Mouse (Mus musculus) heart, embryonic 14.5 days (tissue): ENCODE measurements around the gene Klf2. TPM values are rescaled to one million over a fixed set of nuclear protein-coding genes. Genes with fewer than 3 reads are reported as not detected.

ENCODE experiments used
- ATAC-seq: fragments of 200-750 bp; cut with Nextera tagmentation; 2 replicates; pipeline ENCODE4 v1.8.0; 2017; ENCODE audit warnings: low read depth, moderate TSS enrichment; ENCODE audit not compliant: insufficient number of reproducible peaks, insufficient read depth, low FRiP score
- H3K27ac ChIP-seq, 2 experiments: fragments of 200-500 bp in 1 of 2; fragments of 300-500 bp in 1 of 2; sonication (generic) in 1 of 2; replicated peaks in 1 of 2; 2 replicates each; pipeline ENCODE4 v1.5.1; 2012 to 2014; ENCODE audit warnings: low read depth in 2 of 2, low read length in 2 of 2, control low read depth in 1 of 2, mild to moderate bottlenecking in 1 of 2, mixed read lengths in 1 of 2; ENCODE audit not compliant: control insufficient read depth in 1 of 2, insufficient read depth in 1 of 2
- H3K27me3 ChIP-seq: fragments of 300-500 bp; sonication (generic); 2 replicates; pipeline ENCODE4 v1.6.1; 2014; ENCODE audit warnings: mild to moderate bottlenecking, low read length, control low read depth; ENCODE audit not compliant: control insufficient read depth, insufficient read depth
- H3K36me3 ChIP-seq: fragments of 300-500 bp; sonication (generic); 2 replicates; pipeline ENCODE4 v1.6.1; 2014; ENCODE audit warnings: mild to moderate bottlenecking, control low read depth, low read length, mixed read lengths; ENCODE audit not compliant: control insufficient read depth, insufficient read depth
- H3K4me1 ChIP-seq, 2 experiments: fragments of 200-500 bp in 1 of 2; fragments of 300-500 bp in 1 of 2; sonication (generic) in 1 of 2; 2 replicates each; pipeline ENCODE4 v1.6.1; 2012 to 2014; ENCODE audit warnings: low read length in 2 of 2, control low read depth in 1 of 2, mixed read lengths in 1 of 2; ENCODE audit not compliant: control insufficient read depth in 2 of 2, insufficient read depth in 2 of 2
- H3K4me2 ChIP-seq: fragments of 300-500 bp; sonication (generic); 2 replicates; pipeline ENCODE4 v1.6.1; 2014; ENCODE audit warnings: mild to moderate bottlenecking, low read length
- H3K4me3 ChIP-seq, 2 experiments: fragments of 200-500 bp in 1 of 2; fragments of 300-500 bp in 1 of 2; sonication (generic) in 1 of 2; 2 replicates each; pipeline ENCODE4 v1.5.1; 2012 to 2014; ENCODE audit warnings: low read length in 2 of 2, mild to moderate bottlenecking in 2 of 2, control low read depth in 1 of 2, low read depth in 1 of 2, moderate library complexity in 1 of 2; ENCODE audit not compliant: control insufficient read depth in 1 of 2, insufficient read depth in 1 of 2
- H3K9ac ChIP-seq: fragments of 300-500 bp; sonication (generic); 2 replicates; pipeline ENCODE4 v1.6.1; 2014; ENCODE audit warnings: mild to moderate bottlenecking, low read length
- H3K9me3 ChIP-seq: fragments of 300-500 bp; sonication (generic); 2 replicates; pipeline ENCODE4 v1.6.1; 2016; ENCODE audit warnings: low read length, control low read depth; ENCODE audit not compliant: control insufficient read depth
- WGBS: fragments of 180-500 bp; shearing (Covaris S2); extraction: QIAGEN DNeasy Blood & Tissue Kit; methylation state at CpG from one replicate; pipeline ENCODE4 v1.1.7; 2014; 5-methylcytosine and 5-hydroxymethylcytosine counted together
- polyA plus RNA-seq: library from polyadenylated mRNA; unstranded; fragments of >200 nt; fragmentation: Nextera tagmentation; extraction: Ambion mirVana; gene quantifications from 2 replicates; pipeline ENCODE4 v1.2.1, GENCODE M21; 2014

Klf2 gene
- polyA plus RNA-seq, 1 experiment from 2014 or later, result 24.1 TPM

GRCm38 (mm10) chr8:72295679-72296078, 23.2 kb upstream of the Klf2 start:
- 3% methylated on average over 8 of the region's 8 CpGs for WGBS
- Histone ChIP-seq H3K9me3 (no peaks in the 10 kb centered on the region), H3K4me2 (peak overlapping the region; percentile 34), H3K27ac (peak overlapping the region; percentile 94 to 96), H3K4me1 (peaks cover 17 to 23% of the 10 kb centered on the region in 2 experiments), H3K4me3 (no peak overlapping the region), H3K9ac (peak overlapping the region; percentile 56), H3K27me3 (no peaks in the 10 kb centered on the region), H3K36me3 (no peaks in the 10 kb centered on the region)
- ATAC-seq, result peak; percentile 95

- H3K27ac ChIP-seq, result peak overlapping the region; percentile 94 to 96
- H3K4me3 ChIP-seq, result no peak overlapping the region
- no peaks in the 10 kb centered on the region for H3K36me3 ChIP-seq
- no peaks in the 10 kb centered on the region for H3K9me3 ChIP-seq
- WGBS, result 90% methylated on average over 8 of the region's 8 CpGs
- H3K4me1 ChIP-seq, result peaks cover 20 to 23% of the 10 kb centered on the region in 2 experiments
- ATAC-seq, result no peak
- no peak overlapping the region for H3K9ac ChIP-seq
- H3K27me3 ChIP-seq, result no peaks in the 10 kb centered on the region
- H3K4me2 ChIP-seq, result no peak overlapping the region
These were observed 22.3 kb upstream of the Klf2 start for GRCm38 (mm10) chr8:72296561-72296960.

GRCm38 (mm10) chr8:72298928-72299327, 19.9 kb upstream of the Klf2 start:
- Histone ChIP-seq H3K36me3 (no peaks in the 10 kb centered on the region), H3K27me3 (no peaks in the 10 kb centered on the region), H3K4me2 (no peak overlapping the region), H3K9ac (no peak overlapping the region), H3K9me3 (no peaks in the 10 kb centered on the region), H3K27ac (no peak overlapping the region), H3K4me3 (no peak overlapping the region), H3K4me1 (peaks cover 29 to 30% of the 10 kb centered on the region in 2 experiments)
- WGBS, result 100% methylated on average over 1 of the region's 1 CpGs
- ATAC-seq, result no peak

- 75% methylated on average over 9 of the region's 9 CpGs for WGBS
- H3K27ac ChIP-seq, result peak overlapping the region; percentile 11 to 26; a peak in 3 of 4 replicates
- no peak overlapping the region for H3K4me2 ChIP-seq
- H3K36me3 ChIP-seq, result no peaks in the 10 kb centered on the region
- H3K4me1 ChIP-seq, result peaks cover 16 to 18% of the 10 kb centered on the region in 2 experiments
- H3K9ac ChIP-seq, result no peak overlapping the region
- no peaks in the 10 kb centered on the region for H3K9me3 ChIP-seq
- H3K4me3 ChIP-seq, result no peak overlapping the region
- H3K27me3 ChIP-seq, result no peaks in the 10 kb centered on the region
- ATAC-seq, result no peak
These were observed 18.0 kb upstream of the Klf2 start for GRCm38 (mm10) chr8:72300654-72301400.

- no peaks in the 10 kb centered on the region for H3K9me3 ChIP-seq
- no peak overlapping the region for H3K4me3 ChIP-seq
- H3K27me3 ChIP-seq, result no peaks in the 10 kb centered on the region
- no peak overlapping the region; a peak in 1 of 4 replicates for H3K27ac ChIP-seq
- H3K9ac ChIP-seq, result no peak overlapping the region
- no peak for ATAC-seq
- H3K36me3 ChIP-seq, result no peaks in the 10 kb centered on the region
- whole genome bisulfite sequencing, result 85% methylated on average over 5 of the region's 5 CpGs
- no peak overlapping the region for H3K4me2 ChIP-seq
- peaks cover 10 to 13% of the 10 kb centered on the region in 2 experiments for H3K4me1 ChIP-seq
These were observed 17.3 kb upstream of the Klf2 start for GRCm38 (mm10) chr8:72301497-72301896.

GRCm38 (mm10) chr8:72302986-72303612, 15.7 kb upstream of the Klf2 start:
- H3K9ac ChIP-seq, result peak overlapping the region; percentile 45; the same call in 1 of the 2 replicates
- no peak overlapping the region for H3K4me2 ChIP-seq
- peaks cover 12 to 14% of the 10 kb centered on the region in 2 experiments for H3K4me1 ChIP-seq
- H3K36me3 ChIP-seq, result no peaks in the 10 kb centered on the region
- H3K27me3 ChIP-seq, result no peaks in the 10 kb centered on the region
- 49% methylated on average over 8 of the region's 8 CpGs for WGBS
- no peaks in the 10 kb centered on the region for H3K9me3 ChIP-seq
- ATAC-seq, result no peak; the same call in 1 of the 2 replicates
- H3K27ac ChIP-seq, result peak overlapping the region; percentile 72 to 78
- H3K4me3 ChIP-seq, result no peak overlapping the region

- H3K9me3 ChIP-seq, result no peaks in the 10 kb centered on the region
- no peaks in the 10 kb centered on the region for H3K27me3 ChIP-seq
- no peak overlapping the region for H3K4me2 ChIP-seq
- H3K36me3 ChIP-seq, result no peaks in the 10 kb centered on the region
- H3K4me3 ChIP-seq, result no peak overlapping the region
- H3K27ac ChIP-seq, result peak overlapping the region in 1 of 2 experiments; percentile 72; a peak in 2 of 4 replicates
- 45% methylated on average over 8 of the region's 8 CpGs for WGBS
- peaks cover 13 to 17% of the 10 kb centered on the region in 2 experiments for H3K4me1 ChIP-seq
- no peak overlapping the region for H3K9ac ChIP-seq
- ATAC-seq, result peak; percentile 54; the same call in 1 of the 2 replicates
These were observed 15.2 kb upstream of the Klf2 start for GRCm38 (mm10) chr8:72303633-72304032.
